Mouse (Mus musculus) liver, embryonic 12.5 days (tissue): ENCODE results near the gene Snapin. TPM values are rescaled to one million over a fixed set of nuclear protein-coding genes. Genes with fewer than 3 reads are reported as not detected.

ENCODE experiments used
- ATAC-seq: fragments of 200-750 bp; cut with Nextera tagmentation; 2 replicates; pipeline ENCODE4 v1.8.0; 2017; ENCODE audit warnings: moderate number of reproducible peaks, mild to moderate bottlenecking, moderate library complexity
- H3K27ac ChIP-seq: fragments of 300-500 bp; sonication (generic); 2 replicates; pipeline ENCODE4 v1.5.1; 2016; ENCODE audit warnings: mild to moderate bottlenecking
- H3K27me3 ChIP-seq: fragments of 300-500 bp; sonication (generic); replicated peaks from 2 replicates; pipeline ENCODE4 v1.6.1; 2016; ENCODE audit warnings: mild to moderate bottlenecking, moderate library complexity
- H3K36me3 ChIP-seq: fragments of 300-500 bp; sonication (generic); 2 replicates; pipeline ENCODE4 v1.6.1; 2016; ENCODE audit warnings: mild to moderate bottlenecking, moderate library complexity
- H3K4me1 ChIP-seq: fragments of 300-500 bp; sonication (generic); 2 replicates; pipeline ENCODE4 v1.6.1; 2016
- H3K4me2 ChIP-seq: fragments of 300-500 bp; sonication (generic); 2 replicates; pipeline ENCODE4 v1.6.1; 2016; ENCODE audit warnings: mild to moderate bottlenecking, moderate library complexity
- H3K4me3 ChIP-seq: fragments of 300-500 bp; sonication (generic); 2 replicates; pipeline ENCODE4 v1.5.1; 2016; ENCODE audit warnings: mild to moderate bottlenecking, moderate library complexity
- H3K9ac ChIP-seq: fragments of 300-500 bp; sonication (generic); 2 replicates; pipeline ENCODE4 v1.6.1; 2016; ENCODE audit warnings: mild to moderate bottlenecking, moderate library complexity
- H3K9me3 ChIP-seq: fragments of 300-500 bp; sonication (generic); replicated peaks from 2 replicates; pipeline ENCODE4 v1.6.1; 2016; ENCODE audit warnings: mild to moderate bottlenecking, moderate library complexity
- WGBS: fragments of 180-500 bp; shearing (Covaris S2); methylation state at CpG from one replicate; pipeline ENCODE4 v1.1.7; 2016; ENCODE audit not compliant: insufficient replicate concordance; 5-methylcytosine and 5-hydroxymethylcytosine counted together
- polyA plus RNA-seq: library from polyadenylated mRNA; unstranded; fragments of >200 nt; fragmentation: Nextera tagmentation; extraction: Ambion mirVana; gene quantifications from 2 replicates; pipeline ENCODE4 v1.2.1, GENCODE M21; 2016

The Snapin gene
- polyA plus RNA-seq, 1 experiment from 2014 or later, result 24.2 TPM

- 49% methylated on average over 7 of the region's 7 CpGs for WGBS
- Histone ChIP-seq H3K4me2 (peak overlapping the region; percentile 70), H3K27me3 (no peaks in the 10 kb centered on the region), H3K36me3 (no peaks in the 10 kb centered on the region), H3K9me3 (no peaks in the 10 kb centered on the region), H3K4me3 (no peak overlapping the region; the same call in 1 of the 2 replicates), H3K27ac (peak overlapping the region; percentile 72), H3K9ac (no peak overlapping the region), H3K4me1 (peaks cover 33% of the 10 kb centered on the region)
- ATAC-seq, result no peak; the same call in 1 of the 2 replicates
Measured at GRCm38 (mm10) chr3:90447123-90447494, 43.7 kb downstream of the Snapin start.

GRCm38 (mm10) chr3:90446389-90447122 is 44.3 kb downstream of the Snapin start:
- peak overlapping the region; percentile 50 for H3K9ac ChIP-seq
- no peaks in the 10 kb centered on the region for H3K27me3 ChIP-seq
- peak overlapping the region; percentile 70 for H3K4me2 ChIP-seq
- H3K4me1 ChIP-seq, result peaks cover 29% of the 10 kb centered on the region
- H3K9me3 ChIP-seq, result no peaks in the 10 kb centered on the region
- WGBS, result 1% methylated on average over 17 of the region's 17 CpGs
- no peaks in the 10 kb centered on the region for H3K36me3 ChIP-seq
- peak overlapping the region; percentile 72 for H3K27ac ChIP-seq
- H3K4me3 ChIP-seq, result peak overlapping the region; percentile 42
- ATAC-seq, result peak; percentile 79

- no peak for ATAC-seq
- H3K27ac ChIP-seq, result peak overlapping the region; percentile 53
- H3K4me2 ChIP-seq, result peak overlapping the region; percentile 70
- 63% methylated on average over 11 of the region's 11 CpGs for WGBS
- no peaks in the 10 kb centered on the region for H3K27me3 ChIP-seq
- no peak overlapping the region for H3K4me3 ChIP-seq
- no peaks in the 10 kb centered on the region for H3K36me3 ChIP-seq
- no peaks in the 10 kb centered on the region for H3K9me3 ChIP-seq
- H3K4me1 ChIP-seq, result peaks cover 19% of the 10 kb centered on the region
- peak overlapping the region; percentile 50; the same call in 1 of the 2 replicates for H3K9ac ChIP-seq
Measured at GRCm38 (mm10) chr3:90445417-90446200, 45.2 kb downstream of the Snapin start.

DNA sequence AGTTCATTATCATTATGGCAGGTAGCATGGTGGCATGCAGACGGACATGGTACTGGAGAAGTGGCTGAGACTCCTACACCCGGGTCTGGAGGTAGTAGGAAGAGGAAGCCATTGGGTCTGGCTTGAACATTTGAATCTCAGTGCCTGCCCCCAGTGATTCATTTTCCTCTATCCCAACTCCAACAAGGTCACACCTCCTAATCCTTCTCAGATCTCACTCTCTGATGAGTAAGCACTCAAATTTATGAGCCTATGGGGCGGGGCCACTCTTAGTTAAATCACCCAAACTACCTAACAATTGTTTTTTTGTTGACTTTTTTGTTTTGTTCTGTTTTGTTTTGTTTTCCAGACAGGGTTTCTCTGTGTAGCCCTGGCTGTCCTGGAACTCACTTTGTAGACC is 46.9 kb downstream of the Snapin start:
- Histone ChIP-seq H3K9me3 (no peaks in the 10 kb centered on the region), H3K4me1 (peaks cover 19% of the 10 kb centered on the region), H3K27ac (no peak overlapping the region), H3K9ac (no peak overlapping the region), H3K27me3 (no peaks in the 10 kb centered on the region), H3K36me3 (no peaks in the 10 kb centered on the region), H3K4me3 (no peak overlapping the region), H3K4me2 (no peak overlapping the region)
- no peak for ATAC-seq
- WGBS, result 81% methylated on average over 3 of the region's 3 CpGs

DNA sequence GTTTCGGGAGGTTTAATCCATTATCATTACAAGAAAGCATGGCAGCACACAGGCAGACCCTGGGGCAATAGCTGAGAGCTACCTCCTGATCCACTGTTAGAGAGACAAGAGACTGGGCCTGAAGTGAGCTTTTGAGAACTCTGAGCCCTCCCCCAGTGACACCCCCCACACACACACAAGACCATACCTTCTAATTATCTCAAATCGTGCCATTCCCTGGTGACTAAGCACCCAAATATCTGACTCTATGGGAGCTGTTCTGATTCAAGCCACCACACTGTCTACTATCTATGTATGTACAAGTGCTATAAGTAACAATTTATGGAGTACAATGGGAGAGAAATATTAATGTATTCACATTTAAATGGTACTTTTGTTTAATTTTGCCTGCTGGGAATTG is 50.1 kb downstream of the Snapin start:
- no peaks in the 10 kb centered on the region for H3K36me3 ChIP-seq
- no peak overlapping the region for H3K4me3 ChIP-seq
- 73% methylated on average over 2 of the region's 2 CpGs for WGBS
- no peaks in the 10 kb centered on the region for H3K9me3 ChIP-seq
- peaks cover 3% of the 10 kb centered on the region for H3K4me1 ChIP-seq
- no peak for ATAC-seq
- H3K4me2 ChIP-seq, result no peak overlapping the region
- no peak overlapping the region for H3K27ac ChIP-seq
- no peaks in the 10 kb centered on the region for H3K27me3 ChIP-seq
- no peak overlapping the region for H3K9ac ChIP-seq

Other genes starting within 250 kb of the Snapin start
- 0.56 and 0.66 TPM in 2 replicates for gene Creb3l4, start 247.5 kb downstream of the Snapin start, polyA plus RNA-seq
- 30.7 and 33.1 TPM in 2 replicates for gene Slc39a1, start 242.9 kb downstream of the Snapin start, polyA plus RNA-seq
- gene Crtc2, start 236.9 kb downstream of the Snapin start, polyA plus RNA-seq, result 8.2 and 9.4 TPM in 2 replicates
- 3.0 and 3.4 TPM in 2 replicates for gene Dennd4b, start 225.8 kb downstream of the Snapin start, polyA plus RNA-seq
- gene Gatad2b, start 197.9 kb downstream of the Snapin start, polyA plus RNA-seq, result 5.1 and 6.0 TPM in 2 replicates
- 3.7 and 4.1 TPM in 2 replicates for gene Slc27a3, start 101.1 kb downstream of the Snapin start, polyA plus RNA-seq
- gene Ints3, start 57.4 kb downstream of the Snapin start, polyA plus RNA-seq, result 20.8 and 21.4 TPM in 2 replicates
- gene Npr1, start 25.2 kb downstream of the Snapin start, polyA plus RNA-seq, result 5.1 and 5.3 TPM in 2 replicates
- 100 and 103 TPM in 2 replicates for gene Ilf2, start 14.9 kb downstream of the Snapin start, polyA plus RNA-seq
- gene Chtop, start 18.5 kb upstream of the Snapin start, polyA plus RNA-seq, result 85.7 and 88.1 TPM in 2 replicates
- 13.2 and 15.0 TPM in 2 replicates for gene S100a1, start 23.4 kb upstream of the Snapin start, polyA plus RNA-seq
- 18.4 and 20.4 TPM in 2 replicates for gene S100a13, start 23.4 kb upstream of the Snapin start, polyA plus RNA-seq
- gene S100a14, start 35.8 kb upstream of the Snapin start, polyA plus RNA-seq, result not detected in 2 replicates
- 32.8 TPM in 2 replicates for gene S100a16, start 46.2 kb upstream of the Snapin start, polyA plus RNA-seq
- gene S100a3, start 69.5 kb upstream of the Snapin start, polyA plus RNA-seq, result 0.04 TPM in 1 of 2 replicates, not detected in the other
- gene S100a2, start 99.2 kb upstream of the Snapin start, polyA plus RNA-seq, result not detected in 2 replicates
- gene Gm42674, start 110.9 kb upstream of the Snapin start, polyA plus RNA-seq, result not detected in 2 replicates
- gene S100a4, start 112.7 kb upstream of the Snapin start, polyA plus RNA-seq, result 0.55 and 0.69 TPM in 2 replicates
- not detected in 2 replicates for gene S100a5, start 117.5 kb upstream of the Snapin start, polyA plus RNA-seq
- 5.7 and 6.8 TPM in 2 replicates for gene S100a6, start 121.8 kb upstream of the Snapin start, polyA plus RNA-seq
- not detected in 2 replicates for gene S100a7a, start 163.0 kb upstream of the Snapin start, polyA plus RNA-seq
- gene S100a8, start 177.9 kb upstream of the Snapin start, polyA plus RNA-seq, result 209 and 244 TPM in 2 replicates
- gene S100a9, start 204.7 kb upstream of the Snapin start, polyA plus RNA-seq, result 129 and 173 TPM in 2 replicates
- not detected in 2 replicates for gene Pglyrp4, start 235.9 kb upstream of the Snapin start, polyA plus RNA-seq